9 mouse cellular contexts compared by ENCODE assay signal in the genomic region with DNA sequence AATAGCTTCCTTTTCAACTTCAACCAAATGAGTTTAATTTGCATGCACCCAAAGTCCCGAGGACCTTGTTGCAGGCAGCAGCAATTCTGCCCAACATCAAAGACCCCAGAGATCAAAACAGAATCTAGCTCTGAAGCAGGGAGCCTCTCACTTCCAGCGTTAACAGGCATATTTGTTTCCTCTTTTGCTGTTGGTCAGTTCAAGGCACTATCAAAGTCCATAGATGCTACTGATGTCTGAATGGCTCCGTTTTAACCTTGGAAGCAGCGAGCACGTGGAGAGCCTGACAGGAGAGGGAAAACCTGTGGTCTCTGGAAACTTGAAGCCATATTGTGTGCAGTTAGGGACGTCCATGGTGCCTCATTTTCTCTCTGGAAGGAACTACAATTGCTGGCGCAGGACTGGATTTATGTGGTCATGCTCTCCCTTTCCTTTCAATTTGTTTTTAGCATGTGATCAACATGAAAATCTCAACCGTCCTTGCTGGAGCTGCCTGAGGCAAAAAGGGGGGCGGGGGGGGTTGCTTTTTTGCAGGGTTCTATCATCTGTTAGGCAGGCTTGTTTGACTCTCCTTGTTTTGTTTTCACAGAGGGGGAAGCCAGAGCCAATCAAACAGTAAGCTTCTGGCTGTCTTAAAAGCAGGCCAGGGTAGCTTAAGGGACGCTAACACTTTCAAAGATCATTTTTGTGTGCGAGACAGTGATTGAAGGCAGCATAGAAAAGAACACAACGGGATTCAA.
A peak's percentile ranks its signal among the peaks of the same experiment; 100 is the strongest.
DNase-seq lines count a peak whose midpoint lies in the region; ATAC-seq and TF ChIP-seq lines count a peak whose summit lies in the region.
"Had no signal": no experiment of that assay in that cellular context is flagged by ENCODE, and none has a peak within 500 bp of the region (broad histone marks: within the 10 kb centered on the region; RNA-seq: fewer than 3 reads in every experiment).

No protein-coding gene starts in this region.

- H3K9ac ChIP-seq in CH12.LX (ENCODE audit: insufficient read depth, low read depth): no peak overlapping the region
- H3K9ac ChIP-seq in forebrain, embryonic 14.5 days (ENCODE audit: low read length): peak overlapping the region; percentile 2; the same call in 1 of the 2 replicates
- H3K9ac ChIP-seq in midbrain, embryonic 12.5 days (replicated peaks): no peak overlapping the region

- no peak overlapping the region for H3K27ac ChIP-seq in CH12.LX (ENCODE audit: insufficient read depth, low read depth)
- H3K27ac ChIP-seq in forebrain, embryonic 14.5 days (ENCODE audit: low read depth, low read length): peak overlapping the region; percentile 71
- peak overlapping the region; percentile 84 for H3K27ac ChIP-seq in midbrain, embryonic 12.5 days (replicated peaks)

- in situ Hi-C loops in CH12.LX (cut with MboI; ENCODE audit: low pct_ligation_motif_present, low pct_unique_long_range_greater_than_20kb, low sequenced_read_pairs): no loop called here

- no peaks in the 10 kb centered on the region for H3K36me3 ChIP-seq in CH12.LX (replicated peaks in 1 of 2; ENCODE audit: control insufficient read depth in 1 of 2, insufficient read depth in 1 of 2, low read length in 1 of 2)
- no peaks in the 10 kb centered on the region for H3K36me3 ChIP-seq in forebrain, embryonic 14.5 days (ENCODE audit: control insufficient read depth, insufficient read depth, low read length)
- H3K36me3 ChIP-seq in midbrain, embryonic 12.5 days: no peaks in the 10 kb centered on the region

- no peak for TF ChIP-seq POLR2A in CH12.LX (IDR thresholded peaks at IDR 0.05; ENCODE audit: low read depth, low read length)

- no peak for TF ChIP-seq RAD21 in CH12.LX (IDR thresholded peaks at IDR 0.05; ENCODE audit: low read depth, low read length)

- peak; percentile 16 for DNase-seq in cerebellum, adult 8-10 months
- no peak for DNase-seq in cerebellum, postnatal 36 days
- DNase-seq in CH12.LX (ENCODE audit: extremely low read depth): no peak
- DNase-seq in forebrain, embryonic 14.5 days (ENCODE audit: low spot score): peak; percentile 85
- DNase-seq in ovary, postnatal 10 days (ENCODE audit: low spot score): no peak
- no peak for DNase-seq in adrenal gland, postnatal 36 days
- no peak for DNase-seq in ovary, postnatal 36 days (ENCODE audit: low spot score)
- DNase-seq: heart, adult 18-20 months had no signal

- no peak overlapping the region for H3K4me3 ChIP-seq in CH12.LX (replicated peaks in 1 of 3; ENCODE audit: low read depth in 2 of 3, low read length in 2 of 3, poor library complexity in 1 of 3)
- H3K4me3 ChIP-seq in forebrain, embryonic 14.5 days (ENCODE audit: low read depth, low read length): peak overlapping the region; percentile 1; the same call in 1 of the 2 replicates
- 0 out of 2 replicates have a peak overlapping the region, but pooled peaks have one; percentile 1 for H3K4me3 ChIP-seq in midbrain, embryonic 12.5 days

- peak overlapping the region; percentile 15; the same call in 1 of the 2 replicates for H3K4me2 ChIP-seq in CH12.LX (ENCODE audit: insufficient read depth, low read depth, poor library complexity, severe bottlenecking)
- H3K4me2 ChIP-seq in forebrain, embryonic 14.5 days (ENCODE audit: low read length): peak overlapping the region; percentile 37
- peak overlapping the region; percentile 45 for H3K4me2 ChIP-seq in midbrain, embryonic 12.5 days (replicated peaks)

- TF ChIP-seq EP300 in CH12.LX (IDR thresholded peaks at IDR 0.05; ENCODE audit: low read length): no peak

- no peaks in the 10 kb centered on the region for H3K9me3 ChIP-seq in CH12.LX (replicated peaks; ENCODE audit: low read length)
- H3K9me3 ChIP-seq in forebrain, embryonic 14.5 days (replicated peaks; ENCODE audit: control insufficient read depth, low read length): no peaks in the 10 kb centered on the region
- H3K9me3 ChIP-seq in midbrain, embryonic 12.5 days: no peaks in the 10 kb centered on the region

- 4% methylated on average over 12 of the region's 12 CpGs for WGBS in forebrain, embryonic 14.5 days
- 10% methylated on average over 12 of the region's 12 CpGs for WGBS in midbrain, embryonic 12.5 days

- no peak for TF ChIP-seq CTCF in CH12.LX (conservative IDR thresholded peaks at IDR 0.05 in 1 of 2, IDR thresholded peaks at IDR 0.05 in 1 of 2; ENCODE audit: low read depth in 2 of 2, low read length in 2 of 2)

- dilution Hi-C loops in CH12.LX (cut with MboI; ENCODE audit: extremely low pct_ligation_motif_present, extremely low pct_unique_long_range_greater_than_20kb, low sequenced_read_pairs): no loop called here

- no peaks in the 10 kb centered on the region; a peak in 2 of 4 replicates for H3K4me1 ChIP-seq in CH12.LX (ENCODE audit: control insufficient read depth in 1 of 2, insufficient read depth in 2 of 2)
- peaks cover 10% of the 10 kb centered on the region; the same call in 1 of the 2 replicates for H3K4me1 ChIP-seq in forebrain, embryonic 14.5 days (ENCODE audit: control insufficient read depth, insufficient read depth, low read length)
- peaks cover 21% of the 10 kb centered on the region for H3K4me1 ChIP-seq in midbrain, embryonic 12.5 days

- no peaks in the 10 kb centered on the region for H3K27me3 ChIP-seq in CH12.LX (replicated peaks)
- no peaks in the 10 kb centered on the region for H3K27me3 ChIP-seq in forebrain, embryonic 14.5 days (replicated peaks; ENCODE audit: control insufficient read depth, insufficient read depth, low read length)
- H3K27me3 ChIP-seq in midbrain, embryonic 12.5 days: no peaks in the 10 kb centered on the region

- ATAC-seq in forebrain, embryonic 14.5 days: peak; percentile 88
- peak; percentile 94 for ATAC-seq in midbrain, embryonic 12.5 days (ENCODE audit: low FRiP score, low read depth)

- H3K79me2 ChIP-seq in CH12.LX (replicated peaks; ENCODE audit: control insufficient read depth, extremely low read depth, insufficient read depth, poor library complexity, severe bottlenecking): no peaks in the 10 kb centered on the region

TF ChIP-seq in CH12.LX, 34 proteins besides CTCF, POLR2A, EP300 and RAD21:
- no peak for TF ChIP-seq ELF1 (IDR thresholded peaks at IDR 0.05; ENCODE audit: low read depth, low read length)
- no peak for TF ChIP-seq MYC (IDR thresholded peaks at IDR 0.05; ENCODE audit: low read depth, low read length)
- no peak for TF ChIP-seq NRF1 (IDR thresholded peaks at IDR 0.05; ENCODE audit: low read depth, low read length)
- TF ChIP-seq GABPA (IDR thresholded peaks at IDR 0.05; ENCODE audit: insufficient replicate concordance, low read depth, low read length): no peak
- no peak for TF ChIP-seq POLR2AphosphoS2 (IDR thresholded peaks at IDR 0.05; ENCODE audit: low read depth, low read length)
- no peak for TF ChIP-seq E2F4 (IDR thresholded peaks at IDR 0.05; ENCODE audit: insufficient replicate concordance, low read depth, low read length)
TF ChIP-seq in CH12.LX: peak in this region for 0.

Comparison
In these comparisons a context has a peak if more than half of its experiments do, and no peak if none do; other contexts are left out.
1. DNase-seq: peak in cerebellum, adult 8-10 months (single experiment) and forebrain, embryonic 14.5 days (single experiment); none in cerebellum, postnatal 36 days (0 of 2), CH12.LX (single experiment), ovary, postnatal 10 days (single experiment), adrenal gland, postnatal 36 days (0 of 2) and ovary, postnatal 36 days (single experiment).
2. H3K4me3 ChIP-seq: peak in forebrain, embryonic 14.5 days (single experiment) and midbrain, embryonic 12.5 days (single experiment); none in CH12.LX (0 of 3).
3. Peak in every context shown above with its lines, with median percentiles within 50 percentile points of each other: H3K4me2 ChIP-seq.